Mouse (Mus musculus): ENCODE measurements around the gene Tmem135.

DNA sequence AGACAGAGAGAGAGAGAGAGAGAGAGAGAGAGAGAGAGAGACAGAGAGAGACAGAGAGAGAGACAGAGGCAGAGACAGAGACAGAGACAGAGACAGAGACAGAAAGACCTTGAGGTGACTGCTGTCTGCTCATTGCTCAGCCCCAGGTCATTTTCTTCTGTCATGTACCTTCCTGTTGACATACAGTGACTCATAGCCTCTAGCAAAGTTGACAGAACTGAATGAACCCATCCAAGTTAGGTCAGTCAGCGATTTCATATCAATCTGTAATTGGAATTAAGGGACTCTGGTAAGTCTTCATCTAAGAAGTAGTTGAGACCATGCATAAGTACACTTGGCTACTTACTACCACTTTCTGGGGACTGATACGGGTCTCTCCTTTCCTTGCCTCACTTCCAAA, 27.2 kb upstream of the Tmem135 start:
- no peak for TF ChIP-seq CTCF (IDR thresholded peaks at IDR 0.05; ENCODE audit: extremely low read depth, insufficient read length, insufficient replicate concordance, low read depth, low read length)
- TF ChIP-seq POLR2A (IDR thresholded peaks at IDR 0.05; ENCODE audit: low read depth, low read length), result no peak

Measured in small intestine, adult 2 months (tissue).